Mouse (Mus musculus) hindbrain, postnatal 0 days (tissue): ENCODE measurements at regions not wholly inside any gene's neighbourhood (a gene's known extent, or its start where the extent isn't known, plus 50 kb on each side); places are given as distances from the start of the nearest gene placed in this dataset.
A peak's percentile ranks its signal among the peaks of the same experiment; 100 is the strongest.

Experiments
- ATAC-seq: fragments of 200-750 bp; cut with Nextera tagmentation; 2 replicates; pipeline ENCODE4 v1.8.0; 2017; ENCODE audit warnings: mild to moderate bottlenecking, moderate TSS enrichment, moderate library complexity
- DNase-seq: peaks from one replicate; pipeline ENCODE4 v3.0.0-alpha.2; 2015; ENCODE audit warnings: low spot score
- H3K27ac ChIP-seq: fragments of 300-500 bp; sonication (generic); 2 replicates; pipeline ENCODE4 v1.5.1; 2014; ENCODE audit warnings: mild to moderate bottlenecking
- H3K27me3 ChIP-seq: fragments of 300-500 bp; sonication (generic); 2 replicates; pipeline ENCODE4 v1.6.1; 2014; ENCODE audit warnings: low read length, mixed read lengths; ENCODE audit not compliant: insufficient read depth
- H3K36me3 ChIP-seq: fragments of 300-500 bp; sonication (generic); 2 replicates; pipeline ENCODE4 v1.6.1; 2014; ENCODE audit warnings: low read length, mixed read lengths; ENCODE audit not compliant: insufficient read depth
- H3K4me1 ChIP-seq: fragments of 300-500 bp; sonication (generic); 2 replicates; pipeline ENCODE4 v1.6.1; 2014; ENCODE audit warnings: antibody characterized with exemption, low read length, mixed read lengths; ENCODE audit not compliant: insufficient read depth
- H3K4me2 ChIP-seq: fragments of 300-500 bp; sonication (generic); 2 replicates; pipeline ENCODE4 v1.6.1; 2014; ENCODE audit warnings: low read depth, mild to moderate bottlenecking, low read length, moderate library complexity, mixed read lengths
- H3K4me3 ChIP-seq: fragments of 300-500 bp; sonication (generic); 2 replicates; pipeline ENCODE4 v1.5.1; 2014; ENCODE audit warnings: low read length
- H3K9ac ChIP-seq: fragments of 300-500 bp; sonication (generic); replicated peaks from 2 replicates; pipeline ENCODE4 v1.6.1; 2014; ENCODE audit warnings: mild to moderate bottlenecking, low read length, moderate library complexity, mixed read lengths
- H3K9me3 ChIP-seq: fragments of 300-500 bp; sonication (generic); 2 replicates; pipeline ENCODE4 v1.6.1; 2016; ENCODE audit warnings: low read length, mixed read lengths
- CTCF ChIP-seq: IDR thresholded peaks from 2 replicates; pipeline ENCODE4 v1.5.1; 2016; ENCODE audit warnings: antibody characterized with exemption, control low read depth, low read depth
- WGBS: fragments of 180-500 bp; shearing (Covaris S2); extraction: QIAGEN DNeasy Blood & Tissue Kit; methylation state at CpG from one replicate; pipeline ENCODE4 v1.1.7; 2014; 5-methylcytosine and 5-hydroxymethylcytosine counted together

GRCm38 (mm10) chr7:71232821-71233815 lies 118.2 kb downstream of the Gm10295 start:
- WGBS, result 81% methylated on average over 8 of the region's 8 CpGs
- no peak for ATAC-seq
- DNase-seq, result no peak

DNA sequence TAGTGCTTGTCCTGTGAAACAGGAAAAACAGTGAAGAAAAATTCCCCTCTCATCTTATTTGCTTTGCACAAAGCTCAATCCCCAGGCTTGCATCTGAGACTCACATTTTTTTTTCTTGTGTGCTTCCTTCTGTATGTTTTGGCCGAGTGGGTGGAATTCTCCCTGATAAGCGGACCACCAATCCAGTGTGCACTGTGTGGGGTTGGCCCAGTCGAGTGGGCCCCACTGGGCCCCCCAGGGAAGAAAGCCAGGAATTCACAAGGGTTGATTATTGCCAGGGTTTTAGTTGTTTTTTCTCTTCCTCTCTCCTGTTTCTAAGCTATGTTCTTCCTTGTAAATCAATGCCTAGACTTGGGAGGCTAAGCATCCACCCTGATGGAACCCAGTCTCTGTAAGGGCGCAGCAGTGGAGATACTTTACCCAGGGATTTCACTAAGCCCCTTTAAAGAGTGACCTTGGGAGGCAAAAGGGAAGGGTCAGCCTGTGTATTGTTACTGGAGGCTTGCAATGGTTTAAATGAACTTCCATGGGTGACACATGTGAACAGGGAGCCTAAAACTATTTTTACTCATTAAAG lies 120.3 kb downstream of the Gm10295 start:
- H3K4me1 ChIP-seq, result no peaks in the 10 kb centered on the region
- H3K27me3 ChIP-seq, result no peaks in the 10 kb centered on the region
- no peak overlapping the region for H3K4me3 ChIP-seq
- H3K36me3 ChIP-seq, result no peaks in the 10 kb centered on the region
- H3K9me3 ChIP-seq, result no peaks in the 10 kb centered on the region
- H3K9ac ChIP-seq, result no peak overlapping the region
- TF ChIP-seq CTCF, result no peak
- no peak for ATAC-seq
- DNase-seq, result no peak
- WGBS, result 80% methylated on average over 4 of the region's 4 CpGs
- no peak overlapping the region for H3K4me2 ChIP-seq
- no peak overlapping the region for H3K27ac ChIP-seq

More at GRCm38 (mm10) chr7:71232821-71233815, 118.2 kb downstream of the Gm10295 start:
- H3K4me2 ChIP-seq, result no peak overlapping the region
- no peaks in the 10 kb centered on the region for H3K9me3 ChIP-seq
- H3K27me3 ChIP-seq, result no peaks in the 10 kb centered on the region
- no peak overlapping the region for H3K27ac ChIP-seq
- H3K9ac ChIP-seq, result no peak overlapping the region
- TF ChIP-seq CTCF, result no peak
- H3K4me3 ChIP-seq, result no peak overlapping the region
- H3K4me1 ChIP-seq, result no peaks in the 10 kb centered on the region
- H3K36me3 ChIP-seq, result no peaks in the 10 kb centered on the region

- no peak for TF ChIP-seq CTCF
Measured at GRCm38 (mm10) chr7:71229183-71229582, 122.1 kb downstream of the Gm10295 start.

DNA sequence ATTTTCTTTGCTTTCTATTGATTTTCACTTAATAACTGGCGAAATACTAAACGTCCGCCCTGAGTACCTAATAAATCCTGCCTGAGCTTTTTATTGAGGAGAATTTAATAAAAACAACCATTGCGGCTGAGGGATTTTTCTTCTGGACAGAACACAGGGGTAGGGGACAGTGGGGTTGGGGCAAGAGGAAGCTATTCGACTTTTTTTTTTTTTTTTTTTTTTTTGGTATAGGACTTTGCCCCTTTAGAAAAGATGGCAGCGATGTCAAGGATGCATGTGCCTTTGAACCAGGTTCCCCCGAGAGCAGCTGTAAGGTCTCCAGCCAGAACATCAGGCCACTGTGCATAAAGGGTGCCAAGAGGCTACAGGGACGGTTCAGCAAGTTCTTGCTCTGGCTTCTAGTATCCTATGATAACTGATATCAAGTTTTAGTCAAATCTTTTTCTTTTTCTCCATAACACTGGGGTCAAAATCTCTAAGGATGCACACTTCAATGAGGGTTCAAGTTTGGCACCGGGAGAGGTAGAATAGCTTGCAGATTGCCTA lies 126.9 kb downstream of the Gm10295 start:
- H3K9me3 ChIP-seq, result no peaks in the 10 kb centered on the region
- H3K27ac ChIP-seq, result no peak overlapping the region
- no peak overlapping the region for H3K9ac ChIP-seq
- ATAC-seq (no peak), DNase-seq (no peak)
- WGBS, result 85% methylated on average over 9 of the region's 9 CpGs
- no peaks in the 10 kb centered on the region for H3K36me3 ChIP-seq
- no peaks in the 10 kb centered on the region for H3K4me1 ChIP-seq
- H3K4me3 ChIP-seq, result no peak overlapping the region
- no peak overlapping the region for H3K4me2 ChIP-seq
- H3K27me3 ChIP-seq, result no peaks in the 10 kb centered on the region
- TF ChIP-seq CTCF, result no peak

More at GRCm38 (mm10) chr7:71229183-71229582, 122.1 kb downstream of the Gm10295 start:
- DNase-seq, result no peak
- Histone ChIP-seq H3K27me3 (no peaks in the 10 kb centered on the region), H3K4me1 (no peaks in the 10 kb centered on the region), H3K4me2 (no peak overlapping the region), H3K4me3 (no peak overlapping the region), H3K36me3 (no peaks in the 10 kb centered on the region), H3K9me3 (no peaks in the 10 kb centered on the region), H3K9ac (no peak overlapping the region), H3K27ac (no peak overlapping the region)
- 73% methylated on average over 3 of the region's 3 CpGs for WGBS
- no peak for ATAC-seq

DNA sequence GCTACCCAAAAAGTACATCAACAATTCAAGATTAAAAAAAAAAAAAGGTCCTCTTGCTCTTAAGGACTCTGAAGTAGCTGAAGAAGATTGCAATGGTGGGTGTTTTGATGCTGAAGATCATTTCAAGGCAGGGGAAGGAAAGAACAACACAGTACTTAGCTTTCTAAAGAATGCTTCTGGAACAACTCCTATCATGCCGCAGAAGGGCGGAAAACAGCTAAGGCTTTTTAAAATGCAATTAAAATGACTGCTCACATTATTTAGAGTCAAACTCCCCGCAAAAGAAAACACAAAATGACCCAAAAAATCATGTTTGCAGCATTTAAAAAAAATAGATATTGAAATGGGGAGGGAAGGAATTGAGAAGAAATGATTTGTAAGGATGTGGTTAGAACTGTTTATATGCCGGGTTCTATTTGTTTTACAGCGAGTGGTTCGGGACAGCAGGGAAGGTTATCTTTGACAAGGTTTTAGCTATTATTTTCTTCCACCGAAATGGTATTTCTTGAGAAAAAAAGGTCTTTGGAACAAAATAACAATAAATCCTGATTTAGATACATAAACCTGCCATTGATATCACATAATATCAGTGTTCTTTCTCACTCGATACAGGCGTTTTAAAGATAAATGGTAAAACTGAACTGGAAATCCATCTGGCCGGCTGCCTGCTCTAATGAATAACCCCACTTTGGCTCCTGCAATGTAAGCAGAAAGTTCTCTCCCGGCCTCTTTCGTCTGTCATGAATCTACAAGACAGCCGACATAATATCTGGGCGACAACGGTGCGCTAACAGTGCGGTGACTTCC lies 127.6 kb downstream of the Gm10295 start:
- DNase-seq (peak; percentile 18), ATAC-seq (no peak)
- Histone ChIP-seq H3K9me3 (no peaks in the 10 kb centered on the region), H3K27me3 (no peaks in the 10 kb centered on the region), H3K27ac (no peak overlapping the region), H3K4me2 (no peak overlapping the region), H3K4me3 (no peak overlapping the region), H3K36me3 (no peaks in the 10 kb centered on the region), H3K9ac (no peak overlapping the region), H3K4me1 (no peaks in the 10 kb centered on the region)
- WGBS, result 83% methylated on average over 17 of the region's 17 CpGs
- no peak for TF ChIP-seq CTCF

DNA sequence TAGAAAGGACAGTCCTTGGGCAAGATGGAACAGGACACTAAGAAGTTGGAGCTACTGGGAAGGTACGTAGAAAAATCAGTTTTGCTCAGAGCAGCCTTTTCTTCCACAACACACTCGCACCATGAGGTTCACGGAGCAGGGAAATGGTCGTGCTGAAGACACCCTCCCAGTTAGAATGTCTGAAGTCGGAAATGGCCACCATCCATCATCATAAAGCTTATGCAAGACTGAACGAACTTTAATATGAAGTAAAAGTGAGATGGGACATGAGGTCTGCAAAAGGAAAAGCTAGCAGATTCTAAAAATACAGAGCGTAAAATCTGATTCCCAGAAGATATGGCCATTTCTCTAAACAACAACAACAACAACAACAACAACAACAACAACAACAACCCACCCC lies 133.9 kb downstream of the Gm10295 start:
- Histone ChIP-seq H3K4me2 (no peak overlapping the region), H3K27ac (no peak overlapping the region), H3K9me3 (no peaks in the 10 kb centered on the region), H3K27me3 (no peaks in the 10 kb centered on the region), H3K4me1 (no peaks in the 10 kb centered on the region), H3K9ac (no peak overlapping the region), H3K36me3 (no peaks in the 10 kb centered on the region), H3K4me3 (no peak overlapping the region)
- WGBS, result 84% methylated on average over 7 of the region's 7 CpGs
- no peak for ATAC-seq
- no peak for DNase-seq
- no peak for TF ChIP-seq CTCF
